Mouse (Mus musculus) spleen, adult 2 months (tissue): Measurements from ENCODE around the gene Adgrg1.

Experiments used
- CTCF ChIP-seq: fragments of 200-500 bp; IDR thresholded peaks from 2 replicates; pipeline ENCODE4 v1.5.1; 2011; ENCODE audit warnings: mild to moderate bottlenecking, inconsistent platforms; ENCODE audit not compliant: insufficient read depth, insufficient read length, insufficient replicate concordance; ENCODE audit errors: extremely low read depth
- POLR2A ChIP-seq: fragments of 200-500 bp; IDR thresholded peaks from 2 replicates; pipeline ENCODE4 v1.6.1; 2011; ENCODE audit warnings: low read depth, low read length, inconsistent platforms

- no peak for TF ChIP-seq POLR2A
- TF ChIP-seq CTCF: no peak
Measured at GRCm38 (mm10) chr8:95024387-95024786, 49.8 kb downstream of the Adgrg1 start.
